Mouse (Mus musculus): ENCODE results near the gene Susd1.

GRCm38 (mm10) chr4:59381007-59381743, 57.3 kb downstream of the Susd1 start:
- TF ChIP-seq GATA1 (IDR thresholded peaks at IDR 0.05; ENCODE audit: borderline replicate concordance, low read length) (no peak), FLI1 (IDR thresholded peaks at IDR 0.05; ENCODE audit: low read length) (no peak)
